Mouse (Mus musculus) thymus, adult 2 months (tissue): ENCODE data around the gene Uox.

Experiments used
- CTCF ChIP-seq: fragments of 200-500 bp; IDR thresholded peaks from 2 replicates; pipeline ENCODE4 v1.5.1; 2012; ENCODE audit warnings: mild to moderate bottlenecking, control low read depth, low read length, moderate library complexity, borderline replicate concordance; ENCODE audit not compliant: control insufficient read depth, poor library complexity, insufficient read depth; ENCODE audit errors: extremely low read depth
- POLR2A ChIP-seq: fragments of 200-500 bp; IDR thresholded peaks from 2 replicates; pipeline ENCODE4 v1.6.1; 2012; ENCODE audit warnings: mild to moderate bottlenecking, low read length, control low read depth, moderate library complexity; ENCODE audit not compliant: control insufficient read depth, poor library complexity, insufficient read depth; ENCODE audit errors: extremely low read depth

- no peak for TF ChIP-seq CTCF
- TF ChIP-seq POLR2A, result no peak
These were observed 15.4 kb upstream of the Uox start for GRCm38 (mm10) chr3:146554816-146555215.
